Mouse (Mus musculus) liver, embryonic 14.5 days (tissue): ENCODE results near the gene Abcg5.
A peak's percentile ranks its signal among the peaks of the same experiment; 100 is the strongest.

ENCODE experiments used
- CTCF ChIP-seq: IDR thresholded peaks from 2 replicates; pipeline ENCODE4 v1.5.1; 2016; ENCODE audit warnings: antibody characterized with exemption, low read depth, control low read depth
- EP300 ChIP-seq: IDR thresholded peaks from 2 replicates; pipeline ENCODE4 v1.6.1; 2016; ENCODE audit warnings: antibody characterized with exemption, low read depth

GRCm38 (mm10) chr17:84682734-84683717 is at the start of gene Abcg5:
- TF ChIP-seq CTCF (0 out of 2 replicates have a peak, but pooled peaks have one; percentile 6), EP300 (no peak)
